Mouse (Mus musculus): ENCODE measurements at regions not wholly inside any gene's neighbourhood (a gene's known extent, or its start where the extent isn't known, plus 50 kb on each side); places are given as distances from the start of the nearest gene placed in this dataset.

GRCm38 (mm10) chr8:27677143-27678106, 230.0 kb downstream of the Poteg start:
- peak; percentile 46 for DNase-seq (ENCODE audit: low spot score)

- peak; percentile 42 for DNase-seq (ENCODE audit: low spot score)
These were observed 231.7 kb downstream of the Poteg start for GRCm38 (mm10) chr8:27679164-27679563.

GRCm38 (mm10) chr8:27721988-27722387, 274.5 kb downstream of the Poteg start:
- DNase-seq (ENCODE audit: low spot score): no peak

GRCm38 (mm10) chr8:27770296-27770695, 322.8 kb downstream of the Poteg start:
- DNase-seq (ENCODE audit: low spot score): no peak

DNA sequence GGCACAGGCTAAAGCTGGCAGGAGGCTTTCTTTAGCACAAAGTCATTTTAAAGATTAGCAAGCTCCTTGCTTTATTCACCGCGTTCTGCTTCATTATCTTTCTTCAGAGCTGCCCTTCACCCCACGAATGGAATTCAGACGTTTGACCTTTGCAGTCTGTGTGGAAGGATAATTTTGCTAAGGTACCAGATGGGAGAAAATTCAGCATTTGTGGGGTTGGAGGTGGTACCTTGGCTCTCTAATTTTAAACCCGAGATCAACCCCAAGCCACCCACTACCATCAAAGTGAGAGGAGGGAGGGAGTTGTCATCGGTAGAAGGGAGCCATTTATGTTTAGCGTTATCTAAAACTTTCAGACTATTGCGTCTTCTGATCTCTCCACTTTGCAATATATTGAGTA, 323.3 kb downstream of the Poteg start:
- no peak for DNase-seq (ENCODE audit: low spot score)

GRCm38 (mm10) chr8:27771250-27771649, 323.8 kb downstream of the Poteg start:
- no peak for DNase-seq (ENCODE audit: low spot score)

GRCm38 (mm10) chr8:27778982-27779381, 331.5 kb downstream of the Poteg start:
- no peak for DNase-seq (ENCODE audit: low spot score)

Measured in testis, postnatal 10 days (tissue).